Mouse (Mus musculus) limb, embryonic 15.5 days (tissue): Measurements from ENCODE around the gene Farsa. TPM values are rescaled to one million over a fixed set of nuclear protein-coding genes. Genes with fewer than 3 reads are reported as not detected.

Source experiments
- ATAC-seq: fragments of 200-750 bp; cut with Nextera tagmentation; 2 replicates; pipeline ENCODE4 v1.8.0; 2017; ENCODE audit warnings: low read depth, moderate TSS enrichment; ENCODE audit not compliant: insufficient number of reproducible peaks, low FRiP score, low TSS enrichment
- H3K27ac ChIP-seq: fragments of 300-500 bp; sonication (generic); 2 replicates; pipeline ENCODE4 v1.5.1; 2015; ENCODE audit warnings: moderate library complexity, mild to moderate bottlenecking, inconsistent platforms
- H3K27me3 ChIP-seq: fragments of 300-500 bp; sonication (generic); 2 replicates; pipeline ENCODE4 v1.6.1; 2015; ENCODE audit warnings: inconsistent platforms
- H3K36me3 ChIP-seq: fragments of 300-500 bp; sonication (generic); 2 replicates; pipeline ENCODE4 v1.6.1; 2015; ENCODE audit warnings: inconsistent platforms
- H3K4me1 ChIP-seq: fragments of 300-500 bp; sonication (generic); 2 replicates; pipeline ENCODE4 v1.6.1; 2015; ENCODE audit warnings: inconsistent platforms
- H3K4me2 ChIP-seq: fragments of 300-500 bp; sonication (generic); 2 replicates; pipeline ENCODE4 v1.6.1; 2015; ENCODE audit warnings: mild to moderate bottlenecking, inconsistent platforms
- H3K4me3 ChIP-seq: fragments of 300-500 bp; sonication (generic); 2 replicates; pipeline ENCODE4 v1.5.1; 2015; ENCODE audit warnings: mild to moderate bottlenecking, inconsistent platforms
- H3K9ac ChIP-seq: fragments of 300-500 bp; sonication (generic); 2 replicates; pipeline ENCODE4 v1.6.1; 2015; ENCODE audit warnings: inconsistent platforms
- H3K9me3 ChIP-seq: fragments of 300-500 bp; sonication (generic); 2 replicates; pipeline ENCODE4 v1.6.1; 2016; ENCODE audit warnings: inconsistent platforms
- WGBS: fragments of 180-500 bp; shearing (Covaris S2); methylation state at CpG from one replicate; pipeline ENCODE4 v1.1.7; 2015; 5-methylcytosine and 5-hydroxymethylcytosine counted together
- polyA plus RNA-seq: library from polyadenylated mRNA; unstranded; fragments of >200 nt; fragmentation: Nextera tagmentation; extraction: Ambion mirVana; gene quantifications from 2 replicates; pipeline ENCODE4 v1.2.1, GENCODE M21; 2015

Farsa gene
- polyA plus RNA-seq, 1 experiment from 2014 or later = 94.4 TPM

DNA sequence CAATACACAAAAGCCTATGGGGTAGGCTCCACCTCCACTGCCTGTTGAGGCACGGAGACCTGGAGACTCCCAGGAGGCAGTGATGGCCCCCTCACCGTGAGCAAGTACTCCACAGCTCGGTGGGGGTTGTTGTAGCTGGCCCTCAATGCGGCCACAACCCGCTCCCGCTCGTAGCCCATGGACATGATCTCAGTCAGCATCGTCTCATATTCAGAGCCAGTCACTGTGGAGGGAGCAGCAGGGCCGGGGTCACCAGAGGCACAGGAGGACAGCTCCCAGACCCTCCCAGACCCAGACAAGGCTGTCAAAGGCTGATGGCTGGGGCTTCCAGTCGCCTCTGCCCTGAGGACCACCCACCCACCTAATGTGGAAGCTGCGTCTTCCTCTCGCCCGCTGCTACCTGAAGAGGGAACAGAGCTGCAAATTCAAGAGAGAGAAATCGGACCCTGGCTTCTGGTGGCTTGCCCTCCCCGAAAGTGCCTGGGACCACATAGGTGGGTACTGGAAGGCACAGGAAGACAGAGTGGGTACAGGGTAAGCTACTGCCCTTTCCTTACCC lies 18.8 kb upstream of the Farsa start:
- ATAC-seq = no peak
- H3K36me3 ChIP-seq = peaks cover 68% of the 10 kb centered on the region
- H3K9ac ChIP-seq = no peak overlapping the region
- peaks cover 61% of the 10 kb centered on the region for H3K4me1 ChIP-seq
- 80% methylated on average over 15 of the region's 15 CpGs for WGBS
- no peaks in the 10 kb centered on the region for H3K27me3 ChIP-seq
- H3K9me3 ChIP-seq = no peaks in the 10 kb centered on the region
- H3K4me2 ChIP-seq = no peak overlapping the region
- no peak overlapping the region for H3K4me3 ChIP-seq
- H3K27ac ChIP-seq = peak overlapping the region; percentile 57

DNA sequence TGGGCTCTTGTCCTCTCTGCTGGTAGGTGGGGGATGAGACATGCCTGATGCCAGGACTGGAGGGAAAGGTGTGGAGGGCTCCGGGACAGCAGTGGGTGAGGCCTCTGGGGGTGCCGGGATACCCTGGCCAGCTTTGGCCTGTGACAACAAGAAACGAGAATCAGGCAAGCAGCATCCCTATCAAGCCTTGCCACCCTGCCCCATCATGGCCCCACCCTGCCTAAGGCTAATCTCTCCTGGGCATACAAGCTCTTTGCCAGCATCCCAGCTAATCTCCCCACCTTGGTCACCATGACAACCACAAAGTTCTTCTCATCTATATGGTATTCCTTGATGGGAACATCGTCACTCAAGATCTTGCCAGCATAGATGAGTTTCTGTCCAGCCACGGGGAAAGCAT lies 18.3 kb upstream of the Farsa start:
- Histone ChIP-seq H3K4me1 (peaks cover 57% of the 10 kb centered on the region), H3K27me3 (no peaks in the 10 kb centered on the region), H3K36me3 (peaks cover 73% of the 10 kb centered on the region), H3K4me3 (no peak overlapping the region), H3K4me2 (no peak overlapping the region), H3K9ac (no peak overlapping the region), H3K27ac (no peak overlapping the region), H3K9me3 (no peaks in the 10 kb centered on the region)
- no peak for ATAC-seq
- 83% methylated on average over 5 of the region's 5 CpGs for WGBS

DNA sequence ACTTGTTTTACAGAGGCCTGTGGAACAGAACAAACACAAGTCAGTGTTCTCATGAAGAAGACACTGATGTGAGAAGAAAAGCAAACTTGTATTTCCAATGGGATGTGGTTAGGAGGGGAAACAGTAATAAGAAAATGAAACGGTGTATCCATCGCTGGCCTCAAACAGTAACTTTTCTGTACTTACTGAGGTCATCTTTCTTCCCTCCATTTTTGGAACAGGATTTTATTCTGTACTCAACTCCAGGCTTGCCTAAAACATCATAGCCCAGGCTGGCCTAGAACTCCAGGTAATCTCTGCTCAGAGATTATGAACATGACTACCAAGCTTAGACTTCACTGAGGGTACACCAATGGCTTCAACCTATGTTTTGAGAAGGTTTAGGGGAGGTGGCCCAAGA lies 17.4 kb upstream of the Farsa start:
- H3K9ac ChIP-seq = 0 out of 2 replicates have a peak overlapping the region, but pooled peaks have one; percentile 28
- H3K4me3 ChIP-seq = peak overlapping the region; percentile 84
- H3K4me2 ChIP-seq = peak overlapping the region; percentile 64
- peak overlapping the region; percentile 91; the same call in 1 of the 2 replicates for H3K27ac ChIP-seq
- 81% methylated on average over 2 of the region's 2 CpGs for WGBS
- ATAC-seq = no peak
- H3K9me3 ChIP-seq = no peaks in the 10 kb centered on the region
- peaks cover 57% of the 10 kb centered on the region for H3K4me1 ChIP-seq
- H3K36me3 ChIP-seq = peaks cover 74% of the 10 kb centered on the region
- H3K27me3 ChIP-seq = no peaks in the 10 kb centered on the region

DNA sequence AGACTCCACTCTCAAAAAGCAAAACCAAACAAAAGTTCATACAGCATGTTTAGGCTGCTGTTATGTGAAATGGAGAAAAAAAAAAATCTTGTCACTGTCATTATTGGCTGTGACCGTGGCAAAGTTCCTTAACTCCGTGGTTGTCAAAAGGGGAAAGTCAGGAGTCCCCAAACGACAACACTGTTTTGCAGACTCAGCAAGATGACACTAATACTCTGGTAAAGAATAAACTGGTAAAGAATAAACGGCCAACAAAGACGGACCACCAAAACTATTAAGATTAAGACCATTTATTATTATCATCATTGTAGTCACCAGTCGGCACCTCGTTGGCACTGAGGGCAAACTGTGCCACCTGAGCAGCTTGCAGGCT lies 16.9 kb upstream of the Farsa start:
- H3K36me3 ChIP-seq = peaks cover 74% of the 10 kb centered on the region
- H3K4me3 ChIP-seq = peak overlapping the region; percentile 84
- H3K4me1 ChIP-seq = peaks cover 57% of the 10 kb centered on the region
- H3K9ac ChIP-seq = peak overlapping the region; percentile 85
- H3K9me3 ChIP-seq = no peaks in the 10 kb centered on the region
- no peak for ATAC-seq
- H3K4me2 ChIP-seq = peak overlapping the region; percentile 64
- WGBS = 3% methylated on average over 7 of the region's 7 CpGs
- no peaks in the 10 kb centered on the region for H3K27me3 ChIP-seq
- H3K27ac ChIP-seq = peak overlapping the region; percentile 91

DNA sequence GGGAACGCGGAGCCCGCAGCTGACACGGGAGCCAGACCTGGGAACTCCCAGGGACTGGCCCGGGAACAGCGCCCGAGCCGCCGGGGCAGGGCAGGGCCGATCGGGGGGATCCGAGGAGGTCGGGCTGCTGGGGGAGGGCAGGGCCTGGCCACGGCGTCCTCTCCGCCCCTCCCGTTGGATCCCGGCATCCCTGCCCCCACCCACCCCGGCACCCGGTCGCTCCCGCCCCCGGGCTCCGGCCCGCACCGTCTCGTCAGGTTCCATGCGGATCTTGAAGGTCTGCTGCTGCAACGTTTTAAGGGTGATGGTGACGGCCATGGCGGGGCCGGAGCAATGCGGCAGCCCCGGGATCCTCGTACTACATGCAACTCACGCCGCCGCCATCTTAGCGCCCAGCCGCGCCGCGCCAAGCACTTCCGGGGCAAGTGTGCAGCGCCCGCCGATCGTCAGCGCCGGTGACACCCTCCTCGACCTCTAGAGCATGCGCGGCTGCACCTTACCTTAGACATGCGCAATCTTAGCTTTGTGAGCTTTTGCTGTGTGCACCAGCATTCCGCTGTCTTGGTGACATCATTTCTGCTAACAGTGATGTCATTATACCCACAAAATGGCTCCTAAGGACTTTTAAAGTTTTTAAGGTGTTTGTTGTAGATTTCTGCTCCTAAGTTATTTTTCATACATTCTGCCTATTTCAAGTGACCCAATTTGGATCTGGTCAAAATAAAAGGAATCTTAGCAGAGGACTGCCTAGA lies 16.4 kb upstream of the Farsa start, which contains the start of gene Rad23a:
Gene Rad23a (minus strand): TSS at position 418 of the 752 bp plus-strand sequence.
- H3K4me1 ChIP-seq = peaks cover 57% of the 10 kb centered on the region

DNA sequence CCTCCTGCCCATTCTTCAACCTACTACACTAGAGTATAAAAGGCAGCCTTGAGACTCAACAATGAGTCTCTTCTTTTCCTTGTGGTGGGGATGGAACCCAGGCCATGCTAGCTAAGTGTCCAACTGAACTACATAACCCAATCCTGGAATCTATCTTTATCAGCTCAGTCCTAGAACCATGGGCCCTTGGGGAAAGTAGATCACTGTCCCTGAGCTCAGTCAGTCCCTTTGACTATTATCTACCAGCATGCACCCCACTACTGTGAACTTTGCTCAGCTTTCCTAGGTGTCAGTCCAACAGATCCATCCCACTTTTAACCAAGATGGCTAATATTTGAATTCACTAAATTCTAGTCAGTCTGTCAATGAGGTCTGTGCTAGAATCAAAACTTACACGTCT lies 15.3 kb upstream of the Farsa start:
- Histone ChIP-seq H3K4me3 (no peak overlapping the region), H3K4me1 (peaks cover 49% of the 10 kb centered on the region), H3K9ac (no peak overlapping the region), H3K27me3 (no peaks in the 10 kb centered on the region), H3K36me3 (peaks cover 61% of the 10 kb centered on the region), H3K27ac (0 out of 2 replicates have a peak overlapping the region, but pooled peaks have one; percentile 91), H3K9me3 (no peaks in the 10 kb centered on the region), H3K4me2 (no peak overlapping the region)
- no peak for ATAC-seq
- whole genome bisulfite sequencing = 72% methylated on average over 1 of the region's 1 CpGs

More for the DNA sequence above, 16.4 kb upstream of the Farsa start, which contains the start of gene Rad23a:
- Histone ChIP-seq H3K9me3 (no peaks in the 10 kb centered on the region), H3K27me3 (no peaks in the 10 kb centered on the region), H3K36me3 (peaks cover 72% of the 10 kb centered on the region), H3K27ac (peak within 1 kb of the TSS; percentile 91), H3K9ac (peak within 1 kb of the TSS; percentile 85), H3K4me2 (peak within 1 kb of the TSS; percentile 64), H3K4me3 (peak within 1 kb of the TSS; percentile 84)
- under 1% methylated on average over 55 of the region's 55 CpGs for WGBS
- ATAC-seq = peak; percentile 88

DNA sequence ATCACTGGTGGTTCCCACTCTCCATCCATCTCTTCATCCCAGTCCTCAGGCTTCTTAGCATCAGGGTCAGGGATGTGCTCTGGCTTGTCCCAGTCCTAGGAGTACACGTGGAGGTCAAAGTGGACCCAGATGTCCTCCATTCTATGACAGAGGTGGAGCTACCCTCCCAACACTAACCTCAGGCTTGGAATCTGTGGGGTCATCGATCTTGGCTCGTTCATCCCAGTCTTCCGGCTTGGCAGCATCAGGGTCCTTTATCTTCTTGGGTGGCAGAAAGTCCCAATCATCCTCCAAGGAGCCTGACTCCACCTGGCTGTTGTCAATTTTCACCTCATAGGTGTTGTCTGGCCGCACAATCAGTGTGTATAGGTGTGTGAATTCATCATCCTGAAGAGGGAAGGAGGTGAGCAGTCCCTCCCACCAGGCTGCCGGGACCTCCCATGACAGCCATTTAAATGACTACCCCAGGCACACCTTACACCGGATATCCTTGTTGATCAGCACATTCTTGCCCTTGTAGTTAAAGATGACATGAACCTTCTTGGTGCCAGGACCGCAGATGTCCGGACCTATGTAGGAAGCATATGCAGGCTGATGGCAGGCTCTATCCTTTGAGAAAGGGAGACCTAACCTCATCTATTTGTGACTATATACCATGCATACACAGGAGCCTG lies 12.3 kb upstream of the Farsa start:
- H3K36me3 ChIP-seq = peaks cover 38% of the 10 kb centered on the region

DNA sequence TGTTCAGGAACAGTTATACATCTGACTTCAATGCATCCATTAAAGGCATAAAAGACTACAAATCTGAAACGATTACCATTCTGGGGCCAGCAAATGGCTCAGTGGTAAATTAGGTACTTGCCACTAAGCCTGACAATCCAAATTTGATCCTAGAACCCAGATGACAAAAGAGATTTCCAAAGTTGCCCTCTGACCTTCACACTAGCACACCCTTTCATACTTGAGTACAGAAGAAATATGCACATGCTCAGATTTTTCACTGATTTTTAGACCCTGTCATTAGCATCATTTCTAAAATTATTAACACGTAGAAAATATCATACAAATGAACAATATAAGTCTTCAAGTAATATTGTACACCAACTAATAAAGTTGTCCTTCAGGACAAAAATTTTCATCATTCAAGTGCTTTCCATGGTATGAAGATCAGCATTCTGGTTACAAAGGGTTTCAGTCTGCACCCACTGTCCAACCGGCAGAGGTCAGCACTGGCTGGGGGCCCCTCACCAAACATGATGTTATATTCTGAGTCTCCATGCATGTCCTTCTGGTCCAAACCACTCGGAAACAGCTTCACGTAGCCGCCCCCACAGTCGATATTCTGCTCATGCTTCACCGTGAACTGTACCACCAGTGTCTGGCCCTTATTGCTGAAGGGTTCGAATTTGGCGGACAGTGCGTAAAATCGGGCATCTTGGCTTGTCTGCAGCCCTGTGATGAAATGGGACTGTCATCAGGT lies 11.3 kb upstream of the Farsa start:
- H3K36me3 ChIP-seq = peaks cover 38% of the 10 kb centered on the region
- peak overlapping the region; percentile 91 for H3K4me3 ChIP-seq
- no peaks in the 10 kb centered on the region for H3K9me3 ChIP-seq
- H3K4me1 ChIP-seq = peaks cover 30% of the 10 kb centered on the region
- H3K4me2 ChIP-seq = peak overlapping the region; percentile 61
- H3K27ac ChIP-seq = peak overlapping the region; percentile 83; the same call in 1 of the 2 replicates
- no peak for ATAC-seq
- 11% methylated on average over 12 of the region's 12 CpGs for WGBS
- H3K9ac ChIP-seq = peak overlapping the region; percentile 92
- H3K27me3 ChIP-seq = no peaks in the 10 kb centered on the region

More for the DNA sequence above, 12.3 kb upstream of the Farsa start:
- H3K9me3 ChIP-seq = no peaks in the 10 kb centered on the region
- H3K4me3 ChIP-seq = peak overlapping the region; percentile 91
- peak overlapping the region; percentile 6 for H3K27ac ChIP-seq
- H3K9ac ChIP-seq = peak overlapping the region; percentile 23
- H3K27me3 ChIP-seq = no peaks in the 10 kb centered on the region
- peak overlapping the region; percentile 61 for H3K4me2 ChIP-seq
- H3K4me1 ChIP-seq = peaks cover 33% of the 10 kb centered on the region
- 77% methylated on average over 9 of the region's 9 CpGs for WGBS
- ATAC-seq = no peak

DNA sequence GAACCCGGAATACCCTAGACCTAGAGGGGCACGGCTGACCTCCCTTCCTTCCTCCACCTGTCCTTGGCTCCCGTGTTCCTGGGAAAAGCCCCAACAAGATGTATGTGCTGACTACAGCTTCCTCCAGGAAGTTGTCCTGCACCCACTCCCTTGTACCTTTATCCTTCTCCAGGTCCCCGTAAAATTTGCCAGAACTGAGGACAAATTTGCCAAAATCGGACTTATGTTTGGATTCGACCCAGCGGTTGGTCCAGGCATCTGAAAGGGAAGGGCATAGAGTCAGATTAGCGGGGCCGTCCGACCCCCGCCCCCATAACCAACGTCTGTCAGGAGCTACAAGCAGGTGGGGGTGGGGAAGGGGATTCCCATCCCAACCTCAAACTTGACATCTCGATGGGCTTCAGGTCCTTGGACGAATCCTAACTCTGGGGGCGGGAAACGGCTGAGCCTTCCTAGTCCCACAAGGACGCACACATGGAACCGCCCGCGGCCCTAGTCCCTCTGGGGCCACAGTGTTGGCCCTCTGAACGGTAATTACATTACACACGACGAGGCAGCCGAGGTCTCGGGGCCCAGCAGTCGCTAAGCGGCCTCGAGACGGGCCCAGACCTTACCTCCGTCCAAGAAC lies 10.6 kb upstream of the Farsa start:
- H3K4me2 ChIP-seq = peak overlapping the region; percentile 61
- peak; percentile 1; the same call in 1 of the 2 replicates for ATAC-seq
- H3K9me3 ChIP-seq = no peaks in the 10 kb centered on the region
- H3K4me3 ChIP-seq = peak overlapping the region; percentile 91
- WGBS = under 1% methylated on average over 30 of the region's 30 CpGs
- H3K4me1 ChIP-seq = peaks cover 30% of the 10 kb centered on the region
- H3K27me3 ChIP-seq = no peaks in the 10 kb centered on the region
- peaks cover 38% of the 10 kb centered on the region for H3K36me3 ChIP-seq
- peak overlapping the region; percentile 92 for H3K9ac ChIP-seq
- peak overlapping the region; percentile 83 for H3K27ac ChIP-seq

DNA sequence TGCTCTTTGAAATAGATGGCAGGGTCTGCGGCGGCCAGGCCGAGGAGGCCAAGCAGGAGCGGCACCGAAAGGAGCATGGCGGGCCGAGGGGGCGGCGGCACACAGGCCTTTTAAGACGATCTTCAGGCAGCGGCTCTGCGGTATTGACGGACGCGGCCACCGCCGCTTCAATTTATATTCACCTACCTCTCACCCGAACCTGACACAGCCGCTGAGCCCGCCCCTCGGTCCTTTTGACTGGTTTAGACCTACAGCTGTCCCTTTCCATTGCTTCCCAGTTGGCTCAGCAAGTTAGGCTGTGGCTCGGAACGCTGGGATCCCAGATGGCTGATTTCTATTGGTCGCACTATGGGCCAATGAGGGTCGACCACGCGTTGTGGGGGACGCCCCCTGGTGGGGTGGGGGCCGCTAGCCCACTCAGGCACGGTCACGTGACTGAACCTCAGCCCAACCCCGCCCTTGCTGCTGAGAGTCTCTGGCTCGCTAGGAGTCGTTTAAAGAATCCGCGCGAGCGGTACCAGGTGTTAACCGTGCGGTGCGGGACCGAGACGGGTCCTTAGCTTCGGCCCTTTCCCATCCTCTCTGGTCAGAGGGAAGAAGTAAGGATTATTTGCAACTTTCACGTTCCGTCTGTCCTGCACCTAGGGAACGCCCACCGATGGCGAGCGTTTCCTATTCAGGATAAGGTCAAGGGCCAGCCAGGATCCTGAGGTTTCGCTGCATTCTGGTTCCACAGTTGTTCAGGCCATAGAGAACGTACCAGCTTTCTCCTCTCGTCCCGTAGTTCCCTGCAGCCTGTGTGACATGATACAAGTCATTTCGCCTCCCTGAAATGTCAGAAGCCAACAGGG lies 9.8 kb upstream of the Farsa start, which contains the start of gene Calr:
Gene Calr (minus strand): TSS at position 213 of the 851 bp plus-strand sequence.
- no peaks in the 10 kb centered on the region for H3K27me3 ChIP-seq
- WGBS = under 1% methylated on average over 55 of the region's 55 CpGs
- peak within 1 kb of the TSS; percentile 83 for H3K27ac ChIP-seq

More for the DNA sequence above, 9.8 kb upstream of the Farsa start, which contains the start of gene Calr:
- Histone ChIP-seq H3K4me1 (peaks cover 30% of the 10 kb centered on the region), H3K4me2 (peak within 1 kb of the TSS; percentile 70), H3K9me3 (no peaks in the 10 kb centered on the region), H3K4me3 (peak within 1 kb of the TSS; percentile 91), H3K9ac (peak within 1 kb of the TSS; percentile 92), H3K36me3 (peaks cover 32% of the 10 kb centered on the region)
- ATAC-seq = peak; percentile 99
